Mouse (Mus musculus) intestine, embryonic 16.5 days (tissue): Measurements from ENCODE around the gene Ptprz1. TPM values are rescaled to one million over a fixed set of nuclear protein-coding genes. Genes with fewer than 3 reads are reported as not detected.

Source experiments
- ATAC-seq: fragments of 200-750 bp; cut with Nextera tagmentation; 2 replicates; pipeline ENCODE4 v1.8.0; 2017; ENCODE audit warnings: moderate TSS enrichment, moderate library complexity
- H3K27ac ChIP-seq: fragments of 300-500 bp; sonication (generic); 2 replicates; pipeline ENCODE4 v1.5.1; 2014; ENCODE audit warnings: mild to moderate bottlenecking, low read length
- H3K27me3 ChIP-seq: fragments of 300-500 bp; sonication (generic); replicated peaks from 2 replicates; pipeline ENCODE4 v1.6.1; 2014; ENCODE audit warnings: low read length, control low read depth, mixed read lengths; ENCODE audit not compliant: control insufficient read depth, insufficient read depth
- H3K36me3 ChIP-seq: fragments of 300-500 bp; sonication (generic); 2 replicates; pipeline ENCODE4 v1.6.1; 2014; ENCODE audit warnings: low read length, control low read depth; ENCODE audit not compliant: control insufficient read depth, insufficient read depth
- H3K4me1 ChIP-seq: fragments of 300-500 bp; sonication (generic); 2 replicates; pipeline ENCODE4 v1.6.1; 2014; ENCODE audit warnings: low read length, control low read depth, mixed read lengths; ENCODE audit not compliant: control insufficient read depth, insufficient read depth
- H3K4me2 ChIP-seq: fragments of 300-500 bp; sonication (generic); 2 replicates; pipeline ENCODE4 v1.6.1; 2014; ENCODE audit warnings: low read depth, low read length, control low read depth
- H3K4me3 ChIP-seq: fragments of 300-500 bp; sonication (generic); 2 replicates; pipeline ENCODE4 v1.5.1; 2014; ENCODE audit warnings: mild to moderate bottlenecking, low read length
- H3K9ac ChIP-seq: fragments of 300-500 bp; sonication (generic); 2 replicates; pipeline ENCODE4 v1.6.1; 2014; ENCODE audit warnings: low read depth, low read length
- H3K9me3 ChIP-seq: fragments of 300-500 bp; sonication (generic); 2 replicates; pipeline ENCODE4 v1.6.1; 2016; ENCODE audit warnings: low read length, control low read depth; ENCODE audit not compliant: control insufficient read depth
- WGBS: fragments of 180-500 bp; shearing (Covaris S2); extraction: QIAGEN DNeasy Blood & Tissue Kit; methylation state at CpG from one replicate; pipeline ENCODE4 v1.1.7; 2014; 5-methylcytosine and 5-hydroxymethylcytosine counted together
- polyA plus RNA-seq: library from polyadenylated mRNA; unstranded; fragments of >200 nt; fragmentation: Nextera tagmentation; extraction: Ambion mirVana; gene quantifications from 2 replicates; pipeline ENCODE4 v1.2.1, GENCODE M21; 2015

The Ptprz1 gene
- polyA plus RNA-seq, 1 experiment from 2014 or later: 3.4 TPM

DNA sequence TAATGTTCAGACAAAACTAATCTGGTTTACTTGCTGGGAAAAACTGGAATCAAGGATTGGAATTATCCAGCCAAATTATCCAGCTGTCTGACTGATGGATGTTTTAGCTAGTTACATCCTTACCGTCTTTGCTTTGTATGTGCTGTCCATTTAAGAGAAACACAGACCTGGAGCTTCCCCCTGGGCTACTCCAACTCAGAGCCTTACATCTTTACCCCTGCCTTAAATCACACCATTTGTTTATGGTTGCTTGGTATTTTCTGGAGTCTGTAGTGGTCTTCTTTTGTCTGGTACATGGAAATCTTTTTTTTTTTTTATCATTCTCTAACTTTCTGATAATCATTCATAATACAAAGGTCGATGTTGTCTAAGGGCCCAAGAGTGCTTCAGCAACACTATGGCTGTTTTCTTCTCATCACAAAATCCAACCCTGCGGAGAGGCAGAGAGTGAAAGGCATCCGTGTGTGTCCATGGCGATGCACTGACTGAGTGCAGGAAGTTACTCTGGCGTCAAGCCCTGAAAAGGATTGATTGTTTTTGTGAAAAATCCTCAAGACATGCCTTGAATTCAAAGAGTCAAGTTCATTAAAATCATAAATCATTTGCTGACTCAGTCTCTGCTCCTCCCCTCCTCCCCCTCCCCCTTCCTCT, 34.1 kb downstream of the Ptprz1 start:
- Histone ChIP-seq H3K9me3 (no peaks in the 10 kb centered on the region), H3K27ac (no peak overlapping the region), H3K4me3 (no peak overlapping the region), H3K4me1 (no peaks in the 10 kb centered on the region), H3K36me3 (no peaks in the 10 kb centered on the region), H3K27me3 (no peaks in the 10 kb centered on the region), H3K4me2 (no peak overlapping the region), H3K9ac (no peak overlapping the region)
- ATAC-seq: no peak
- WGBS: 42% methylated on average over 6 of the region's 6 CpGs

DNA sequence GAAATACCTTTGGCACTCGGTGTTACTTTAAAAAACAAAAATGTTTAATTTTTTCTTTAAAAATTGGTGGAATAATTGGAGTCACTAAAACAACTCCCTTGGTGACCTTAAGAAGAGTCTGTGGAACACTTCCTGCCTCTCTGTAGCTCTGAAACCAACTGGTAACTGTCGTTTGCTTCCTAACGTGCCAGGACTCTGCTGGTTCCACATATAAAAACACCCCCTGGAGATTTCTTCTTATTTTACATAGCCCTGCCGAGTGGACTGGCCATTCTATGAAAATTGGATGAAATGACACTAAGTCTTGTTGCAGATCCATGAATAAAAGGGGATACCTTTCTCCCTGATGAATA, 34.6 kb downstream of the Ptprz1 start:
- no peak overlapping the region for H3K27ac ChIP-seq
- no peaks in the 10 kb centered on the region for H3K27me3 ChIP-seq
- no peak overlapping the region for H3K4me3 ChIP-seq
- H3K9ac ChIP-seq: no peak overlapping the region
- WGBS: 49% methylated on average over 4 of the region's 4 CpGs
- ATAC-seq: no peak
- H3K36me3 ChIP-seq: no peaks in the 10 kb centered on the region
- no peaks in the 10 kb centered on the region for H3K9me3 ChIP-seq
- H3K4me2 ChIP-seq: no peak overlapping the region
- H3K4me1 ChIP-seq: no peaks in the 10 kb centered on the region

DNA sequence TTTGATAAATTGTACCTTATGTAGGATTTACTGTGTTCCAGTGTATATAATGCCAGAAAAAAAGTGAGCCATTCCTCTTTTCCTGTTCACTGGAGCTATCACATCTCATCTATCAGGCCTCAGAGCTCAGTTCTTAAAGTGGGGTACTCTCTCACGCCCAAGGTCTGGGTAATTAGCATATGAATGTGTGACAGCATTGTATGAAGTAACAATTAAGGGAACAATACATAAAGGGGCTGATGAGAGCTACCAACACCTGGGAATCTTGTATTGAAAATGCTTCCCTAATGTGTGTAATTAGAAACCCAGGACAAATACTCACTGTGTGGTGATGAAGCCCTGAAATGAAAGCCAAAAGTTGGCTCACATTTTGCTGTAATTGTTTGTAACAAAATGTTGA, 47.6 kb downstream of the Ptprz1 start:
- 22% methylated on average over 1 of the region's 1 CpGs for WGBS
- Histone ChIP-seq H3K9me3 (no peaks in the 10 kb centered on the region), H3K4me1 (no peaks in the 10 kb centered on the region), H3K36me3 (no peaks in the 10 kb centered on the region), H3K4me2 (no peak overlapping the region), H3K27me3 (no peaks in the 10 kb centered on the region), H3K9ac (no peak overlapping the region), H3K27ac (no peak overlapping the region), H3K4me3 (no peak overlapping the region)
- ATAC-seq: no peak

DNA sequence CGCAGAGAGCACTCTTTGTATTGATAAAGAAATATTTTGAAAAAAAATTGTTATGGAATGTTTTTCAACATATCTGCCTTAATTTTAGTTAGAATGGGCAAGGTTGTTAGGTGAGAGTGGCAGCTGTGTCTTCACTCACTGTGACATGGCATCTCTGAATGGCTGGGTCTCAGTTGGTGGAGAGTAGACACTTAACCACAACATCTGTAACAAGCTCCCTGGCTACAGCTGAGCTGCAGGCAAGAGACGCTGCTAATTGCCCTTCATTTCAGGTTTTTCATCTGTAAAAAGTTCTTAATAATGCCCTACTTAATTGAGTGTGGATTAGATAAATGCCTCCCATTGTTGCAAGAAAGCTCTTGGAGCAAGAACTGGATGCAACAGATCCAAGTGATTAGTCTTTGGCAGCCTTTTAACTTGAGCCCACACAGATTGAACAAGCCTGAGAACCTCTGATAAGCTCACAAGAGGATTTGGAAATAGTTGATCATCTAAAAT, 57.5 kb downstream of the Ptprz1 start:
- WGBS: 78% methylated on average over 2 of the region's 2 CpGs
- H3K4me3 ChIP-seq: no peak overlapping the region
- no peaks in the 10 kb centered on the region for H3K4me1 ChIP-seq
- no peaks in the 10 kb centered on the region for H3K36me3 ChIP-seq
- no peak for ATAC-seq
- H3K9me3 ChIP-seq: no peaks in the 10 kb centered on the region
- H3K4me2 ChIP-seq: no peak overlapping the region
- H3K27ac ChIP-seq: no peak overlapping the region
- no peak overlapping the region for H3K9ac ChIP-seq
- H3K27me3 ChIP-seq: no peaks in the 10 kb centered on the region

DNA sequence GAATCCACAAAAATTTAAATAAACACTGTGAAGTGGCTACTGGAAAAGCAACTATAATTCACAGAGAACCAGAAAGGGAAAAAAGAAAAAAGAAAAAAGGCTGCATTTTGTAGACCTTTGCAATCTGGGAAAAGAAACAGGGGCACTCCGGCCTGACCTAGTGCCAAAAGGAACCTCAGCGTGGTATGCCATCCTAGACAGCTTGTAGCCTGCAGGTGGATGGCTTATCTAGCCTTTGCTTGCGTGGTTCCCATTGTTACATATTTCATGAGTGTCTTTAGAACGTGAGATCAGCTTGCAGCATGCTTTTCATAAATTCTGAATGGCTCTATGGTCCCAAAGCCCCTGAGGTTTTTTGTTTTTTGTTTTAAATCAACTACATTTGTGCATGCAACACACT, 61.8 kb downstream of the Ptprz1 start:
- no peak overlapping the region for H3K27ac ChIP-seq
- H3K9ac ChIP-seq: no peak overlapping the region
- H3K4me1 ChIP-seq: no peaks in the 10 kb centered on the region
- H3K9me3 ChIP-seq: no peaks in the 10 kb centered on the region
- no peak overlapping the region for H3K4me3 ChIP-seq
- H3K36me3 ChIP-seq: no peaks in the 10 kb centered on the region
- 80% methylated on average over 4 of the region's 4 CpGs for WGBS
- no peaks in the 10 kb centered on the region for H3K27me3 ChIP-seq
- H3K4me2 ChIP-seq: no peak overlapping the region
- no peak for ATAC-seq

DNA sequence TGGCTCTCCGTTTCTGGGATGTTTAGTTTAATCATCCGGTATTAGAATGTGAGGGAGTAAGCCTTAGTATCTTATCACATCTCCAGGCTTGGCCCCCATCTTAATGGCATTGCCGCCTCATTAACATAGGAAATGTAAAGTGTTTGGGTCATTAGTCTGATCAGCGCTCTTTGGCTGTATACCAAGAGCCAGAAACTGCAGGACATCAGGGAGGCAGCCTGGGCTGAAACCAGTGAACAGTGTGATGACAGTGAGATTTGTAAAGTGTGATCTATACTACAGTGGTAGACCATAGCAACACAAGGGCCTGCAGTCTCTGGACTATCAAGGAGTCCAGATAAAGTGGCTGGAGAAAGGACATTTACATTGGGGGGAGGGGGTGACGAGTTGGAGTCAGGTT, 62.2 kb downstream of the Ptprz1 start:
- 69% methylated on average over 5 of the region's 5 CpGs for WGBS
- Histone ChIP-seq H3K36me3 (no peaks in the 10 kb centered on the region), H3K27me3 (no peaks in the 10 kb centered on the region), H3K27ac (no peak overlapping the region), H3K4me3 (no peak overlapping the region), H3K9ac (no peak overlapping the region), H3K4me2 (no peak overlapping the region), H3K9me3 (no peaks in the 10 kb centered on the region), H3K4me1 (no peaks in the 10 kb centered on the region)
- no peak for ATAC-seq

DNA sequence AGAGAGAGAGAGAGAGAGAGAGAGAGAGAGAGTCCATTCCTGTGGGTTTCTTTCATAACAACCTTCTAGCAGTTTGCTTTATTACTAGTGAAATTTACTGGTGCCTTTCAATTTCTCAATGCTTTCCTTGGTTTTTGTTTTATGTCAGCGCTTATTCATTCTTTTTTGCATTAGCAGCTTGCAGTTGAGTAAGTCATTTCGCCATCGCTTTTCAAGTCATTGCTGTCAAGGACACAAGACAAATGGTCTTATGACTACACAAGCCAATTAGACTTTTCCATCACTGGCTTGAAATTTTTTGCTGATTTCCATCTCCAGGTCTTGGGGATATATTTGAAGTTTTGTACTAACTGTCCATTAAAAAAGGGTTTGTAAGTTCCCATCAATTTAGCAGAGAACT, 68.9 kb downstream of the Ptprz1 start:
- no peaks in the 10 kb centered on the region for H3K4me1 ChIP-seq
- H3K27ac ChIP-seq: no peak overlapping the region
- no peak for ATAC-seq
- no peak overlapping the region for H3K9ac ChIP-seq
- no peak overlapping the region for H3K4me2 ChIP-seq
- 95% methylated on average over 3 of the region's 3 CpGs for WGBS
- no peaks in the 10 kb centered on the region for H3K27me3 ChIP-seq
- H3K36me3 ChIP-seq: no peaks in the 10 kb centered on the region
- H3K9me3 ChIP-seq: no peaks in the 10 kb centered on the region
- no peak overlapping the region for H3K4me3 ChIP-seq

DNA sequence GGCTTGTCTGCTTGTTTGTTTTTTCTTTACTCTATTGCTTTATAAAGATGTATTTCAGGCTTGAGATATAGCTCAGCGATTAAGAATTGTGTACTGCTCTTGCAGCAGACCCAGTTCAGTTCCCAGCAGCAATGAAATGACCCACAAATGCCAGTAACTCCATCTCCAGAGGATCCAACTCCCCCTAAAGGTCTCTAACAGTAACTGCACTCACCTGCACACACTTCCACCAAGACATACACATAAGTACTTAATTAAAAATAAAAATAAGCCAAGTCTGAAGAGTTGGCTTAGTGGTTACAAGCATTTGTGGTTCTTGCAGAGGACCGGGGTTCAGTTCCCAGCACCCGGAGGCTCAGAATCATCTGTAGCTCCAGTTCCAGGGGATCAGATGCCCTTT, 88.1 kb downstream of the Ptprz1 start:
- no peak for ATAC-seq
- no peak overlapping the region for H3K9ac ChIP-seq

DNA sequence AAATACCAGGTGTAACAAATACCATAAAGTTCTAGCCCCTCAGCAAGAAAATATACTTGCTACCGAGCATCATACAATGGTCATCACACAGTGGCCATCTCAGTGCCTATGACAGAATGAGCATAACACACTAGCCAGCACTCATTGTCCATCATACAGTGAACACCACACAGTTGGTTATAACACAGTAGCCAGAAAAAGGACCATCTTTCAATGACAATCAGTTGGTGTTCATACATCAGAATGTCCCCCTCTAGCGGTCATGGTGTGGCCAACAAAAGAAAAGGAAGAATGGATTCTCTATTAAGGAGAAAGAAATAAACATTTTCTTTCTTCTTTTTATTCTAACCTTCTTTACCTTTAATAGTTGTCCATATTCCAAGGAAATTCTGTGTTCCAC, 92.8 kb downstream of the Ptprz1 start:
- Histone ChIP-seq H3K36me3 (no peaks in the 10 kb centered on the region), H3K27me3 (no peaks in the 10 kb centered on the region), H3K4me1 (no peaks in the 10 kb centered on the region), H3K9ac (no peak overlapping the region), H3K4me3 (no peak overlapping the region), H3K4me2 (no peak overlapping the region), H3K27ac (no peak overlapping the region), H3K9me3 (no peaks in the 10 kb centered on the region)
- WGBS: 54% methylated on average over 2 of the region's 2 CpGs
- no peak for ATAC-seq

More for the DNA sequence above, 88.1 kb downstream of the Ptprz1 start:
- 86% methylated on average over 3 of the region's 3 CpGs for WGBS
- no peak overlapping the region for H3K27ac ChIP-seq
- H3K36me3 ChIP-seq: no peaks in the 10 kb centered on the region
- H3K27me3 ChIP-seq: no peaks in the 10 kb centered on the region
- H3K4me1 ChIP-seq: no peaks in the 10 kb centered on the region
- H3K4me2 ChIP-seq: no peak overlapping the region
- no peaks in the 10 kb centered on the region for H3K9me3 ChIP-seq
- H3K4me3 ChIP-seq: no peak overlapping the region
